Mouse (Mus musculus) central nervous system, embryonic 14 days (tissue): ENCODE measurements around the gene Sned1. TPM values are rescaled to one million over a fixed set of nuclear protein-coding genes. Genes with fewer than 3 reads are reported as not detected.

ENCODE experiments used
- polyA plus RNA-seq: library from polyadenylated mRNA; depleted of rRNA; stranded (reverse); fragments of >200 nt; gene quantifications from 2 replicates; pipeline ENCODE4 v1.2.3, GENCODE M21; 2012; rRNA removed

Gene Sned1
- 11.1 and 23.2 TPM in 2 replicates for polyA plus RNA-seq

DNA sequence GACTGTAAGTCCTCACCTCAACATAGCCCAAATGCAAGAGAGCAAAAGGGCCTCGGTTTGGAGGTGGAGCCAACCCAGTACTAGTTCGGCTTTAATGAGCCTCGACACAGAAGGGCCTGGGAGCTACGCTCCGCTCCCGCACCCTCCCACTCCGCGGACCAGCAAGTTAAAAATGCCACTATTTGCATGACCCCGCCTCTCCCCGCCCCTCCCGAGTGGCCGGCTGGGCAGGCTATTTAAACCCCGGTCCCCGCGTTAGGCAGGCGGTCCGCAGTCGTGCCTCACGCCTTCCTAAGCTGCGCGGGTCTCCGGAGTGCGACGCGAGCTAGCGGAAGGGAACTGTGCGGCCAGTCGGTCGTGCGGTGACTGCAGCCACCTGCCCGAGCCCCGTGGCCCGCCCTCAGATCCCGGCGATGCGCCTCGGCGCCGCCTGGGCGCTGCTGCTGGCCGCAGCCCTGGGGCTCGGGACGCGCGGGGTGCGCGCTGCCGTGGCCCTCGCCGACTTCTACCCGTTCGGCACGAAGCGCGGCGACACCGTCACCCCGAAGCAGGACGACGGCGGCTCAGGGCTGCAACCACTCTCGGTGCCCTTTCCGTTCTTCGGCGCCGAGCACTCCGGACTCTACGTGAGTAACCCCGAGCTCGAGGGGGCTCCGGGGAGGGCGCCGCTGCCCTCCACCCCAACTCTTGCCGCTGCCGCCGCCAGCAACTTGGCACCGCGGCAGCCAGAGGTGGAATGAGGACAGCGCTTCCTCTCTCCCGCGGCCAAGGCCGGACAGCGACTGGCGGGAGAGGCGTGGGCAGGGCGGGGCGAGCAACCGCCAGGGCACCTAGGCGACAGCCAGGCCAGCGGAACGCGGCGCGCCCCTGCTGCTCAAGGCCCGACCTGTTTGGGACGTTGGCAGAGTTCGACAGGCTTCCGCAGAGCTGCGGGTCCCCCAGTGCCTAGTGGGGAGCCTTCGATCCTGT is at the start of gene Sned1:
Gene Sned1 (plus strand): TSS at position 266 of the 969 bp plus-strand sequence.

DNA sequence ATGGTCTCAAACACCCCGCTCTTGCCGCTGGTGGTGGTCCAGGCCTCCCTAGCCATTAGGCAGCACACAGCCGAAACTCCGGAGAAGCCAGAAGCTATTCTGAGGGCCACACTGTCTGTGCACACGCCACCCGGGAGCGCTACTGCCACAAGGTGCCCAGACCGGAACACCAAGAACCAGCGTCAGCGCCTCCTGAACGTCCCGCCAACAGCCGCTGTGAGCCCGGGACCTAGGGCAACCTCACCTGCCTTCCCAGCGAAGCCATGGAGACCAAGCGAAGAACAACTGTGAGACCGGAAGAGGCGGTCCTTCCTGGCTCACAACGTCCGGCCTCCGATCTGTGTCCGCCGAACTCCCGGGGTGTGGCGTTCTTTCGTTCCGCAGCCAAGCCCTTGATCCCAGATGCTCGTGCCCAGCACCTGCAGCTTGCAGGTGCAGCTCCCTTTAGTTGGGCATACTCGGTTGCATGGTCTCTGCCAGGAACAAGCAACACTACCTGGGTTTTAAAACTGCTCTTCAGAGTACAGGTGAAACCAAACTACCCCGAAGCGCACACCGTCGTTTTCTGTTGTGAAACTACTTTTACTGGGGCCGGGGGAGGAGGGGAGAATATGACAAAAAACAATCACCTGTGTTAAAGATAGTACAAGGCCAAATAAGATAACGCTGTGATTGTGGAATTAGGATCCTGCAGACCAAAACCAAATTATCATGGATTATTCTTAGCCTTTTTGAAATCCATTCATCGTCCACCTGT is 70.1 kb downstream of the Sned1 start, which contains the start of gene Mterf4:
Gene Mterf4 (minus strand): TSS at position 335 of the 757 bp plus-strand sequence.

DNA sequence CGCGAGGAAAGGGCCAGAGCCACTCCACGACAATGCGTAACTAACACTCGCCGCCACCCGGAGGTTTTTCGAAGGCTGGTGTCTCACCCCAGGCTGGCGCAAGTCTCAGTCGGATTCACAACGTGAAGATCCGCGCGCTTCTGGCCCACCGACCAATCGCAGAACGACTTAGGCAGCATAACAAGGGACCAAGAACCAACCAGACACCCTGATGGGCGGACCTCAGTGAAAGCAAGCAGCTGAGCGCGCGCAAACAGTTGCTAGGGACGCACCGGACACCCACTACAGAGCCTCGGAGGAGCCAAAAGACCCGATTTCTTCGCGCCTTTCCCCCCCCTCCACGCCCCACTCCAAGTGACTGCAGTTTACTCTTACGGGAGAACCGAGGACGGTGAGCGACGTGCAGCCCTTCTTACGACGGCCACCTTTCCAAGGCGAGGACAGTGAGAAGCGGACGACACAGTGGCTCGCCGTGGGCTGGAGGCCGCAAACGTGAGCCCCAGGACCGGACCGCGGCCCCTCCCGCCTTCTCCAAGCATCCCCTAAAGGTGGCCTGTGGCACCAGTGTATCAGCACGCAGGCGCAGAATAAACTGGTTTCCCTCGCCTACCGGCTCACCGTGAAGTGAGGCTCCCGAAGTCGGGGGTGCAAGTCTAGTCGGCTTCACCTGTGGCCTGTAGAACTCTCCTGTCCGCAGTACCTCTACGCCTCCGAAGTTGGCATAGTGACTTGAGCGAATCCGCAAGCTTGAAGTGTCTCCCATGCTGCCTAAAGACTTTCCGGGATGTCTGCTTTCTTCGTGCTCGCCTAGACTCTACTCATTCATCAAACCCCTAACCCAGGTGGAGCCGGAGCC is 107.2 kb downstream of the Sned1 start, which contains the start of the genes Ppp1r7 and Pask:
Gene Ppp1r7 (plus strand): TSS at position 207 of the 856 bp plus-strand sequence.
Gene Pask (minus strand): TSS at position 835 of the 856 bp plus-strand sequence.

Other genes starting within 250 kb of the Sned1 start
- not detected in 2 replicates for gene Aqp12, start 229.5 kb upstream of the Sned1 start, polyA plus RNA-seq
- 128 and 137 TPM in 2 replicates for gene Kif1a, start 133.9 kb upstream of the Sned1 start, polyA plus RNA-seq
- gene Agxt, start 100.6 kb upstream of the Sned1 start, polyA plus RNA-seq, result not detected in 2 replicates
- 0.25 and 0.58 TPM in 2 replicates for gene 2310007B03Rik, start 74.9 kb upstream of the Sned1 start, polyA plus RNA-seq
- gene Crocc2, start 67.1 kb upstream of the Sned1 start, polyA plus RNA-seq, result 0.55 and 0.61 TPM in 2 replicates
- gene Mterf4, start 70.1 kb downstream of the Sned1 start, polyA plus RNA-seq, result 24.1 and 25.4 TPM in 2 replicates
- 12.3 and 14.5 TPM in 2 replicates for gene Ppp1r7, start 107.0 kb downstream of the Sned1 start, polyA plus RNA-seq
- 12.3 and 13.1 TPM in 2 replicates for gene Pask, start 107.6 kb downstream of the Sned1 start, polyA plus RNA-seq
- 0.53 and 0.75 TPM in 2 replicates for gene Ano7, start 138.1 kb downstream of the Sned1 start, polyA plus RNA-seq
- 80.7 and 101 TPM in 2 replicates for gene Hdlbp, start 243.0 kb downstream of the Sned1 start, polyA plus RNA-seq